Mouse (Mus musculus) G1E (cell line): Measurements from ENCODE around the gene Neb.

ENCODE experiments used
- CTCF ChIP-seq: IDR thresholded peaks from 2 replicates; pipeline ENCODE4 v1.5.1; 2012; ENCODE audit warnings: low read depth, low read length, inconsistent platforms, mixed read lengths
- POLR2AphosphoS5 ChIP-seq: IDR thresholded peaks from 2 replicates; pipeline ENCODE4 v1.6.1; 2012; ENCODE audit warnings: low read depth, low read length, inconsistent platforms; ENCODE audit not compliant: insufficient replicate concordance
- TAL1 ChIP-seq: conservative IDR thresholded peaks from 2 replicates; pipeline ENCODE4 v1.6.1; 2012; ENCODE audit warnings: low read depth, low read length, inconsistent platforms, mixed read lengths

DNA sequence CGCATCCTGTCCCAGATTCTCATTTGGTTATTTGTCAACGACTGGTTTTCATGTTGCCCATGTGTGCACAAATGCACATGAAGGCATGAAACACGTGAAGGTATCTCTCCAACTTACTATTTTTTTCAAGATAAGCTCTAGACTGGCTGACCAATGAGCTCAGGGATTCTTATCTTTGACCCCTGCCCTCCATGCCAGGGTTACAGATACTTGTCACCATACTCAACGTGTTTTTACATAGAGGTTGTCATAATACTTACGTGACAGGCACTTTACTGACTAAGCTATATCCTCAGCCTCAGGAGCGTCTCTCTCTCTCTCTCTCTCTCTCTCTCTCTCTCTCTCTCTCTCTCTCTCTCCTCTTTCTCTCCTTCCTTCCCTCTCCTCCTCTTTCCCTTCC, 8.2 kb upstream of the Neb start:
- TF ChIP-seq CTCF (no peak), POLR2AphosphoS5 (no peak), TAL1 (no peak)
